ENCODE assay signal across 1 mouse cellular context in the genomic region with DNA sequence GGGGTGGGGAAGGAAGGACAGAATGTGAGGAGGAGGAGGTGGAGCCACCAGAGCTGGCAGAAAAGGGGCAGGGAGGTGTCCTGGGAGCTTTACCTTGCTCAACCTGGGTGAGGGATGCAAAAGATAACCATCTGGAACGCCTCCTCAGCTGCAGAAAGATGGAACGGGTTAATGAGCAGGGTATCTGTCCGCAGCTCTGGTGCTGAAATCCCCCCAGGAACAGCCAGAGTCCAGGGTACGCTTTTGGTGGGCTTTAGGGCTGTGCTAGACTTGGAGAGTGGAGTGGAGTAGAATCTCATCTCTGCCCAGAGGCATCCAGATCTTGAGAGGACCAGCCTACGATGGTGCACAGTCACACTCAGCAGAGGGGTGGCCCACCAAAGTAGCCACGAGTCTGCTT.
TF ChIP-seq lines count a peak whose summit lies in the region.

No protein-coding gene starts in this region.

TF ChIP-seq in MEL, 35 proteins besides CTCF, POLR2A, EP300 and RAD21:
- no peak for TF ChIP-seq RCOR1 (IDR thresholded peaks at IDR 0.05; ENCODE audit: low read depth, low read length)
- peak; percentile 21; the same call in 1 of the 2 replicates for TF ChIP-seq GATA1 (IDR thresholded peaks at IDR 0.05; ENCODE audit: low read depth, low read length)
